Mouse (Mus musculus): ENCODE measurements at regions not wholly inside any gene's neighbourhood (a gene's known extent, or its start where the extent isn't known, plus 50 kb on each side); places are given as distances from the start of the nearest gene placed in this dataset.

- ATAC-seq (replicated peaks; ENCODE audit: poor library complexity, severe bottlenecking) = no peak
Observed at GRCm38 (mm10) chr1:77093551-77093950, 421.3 kb downstream of the Epha4 start.

- ATAC-seq (replicated peaks; ENCODE audit: poor library complexity, severe bottlenecking) = no peak
Observed at GRCm38 (mm10) chr1:77101726-77102272, 413.1 kb downstream of the Epha4 start.

DNA sequence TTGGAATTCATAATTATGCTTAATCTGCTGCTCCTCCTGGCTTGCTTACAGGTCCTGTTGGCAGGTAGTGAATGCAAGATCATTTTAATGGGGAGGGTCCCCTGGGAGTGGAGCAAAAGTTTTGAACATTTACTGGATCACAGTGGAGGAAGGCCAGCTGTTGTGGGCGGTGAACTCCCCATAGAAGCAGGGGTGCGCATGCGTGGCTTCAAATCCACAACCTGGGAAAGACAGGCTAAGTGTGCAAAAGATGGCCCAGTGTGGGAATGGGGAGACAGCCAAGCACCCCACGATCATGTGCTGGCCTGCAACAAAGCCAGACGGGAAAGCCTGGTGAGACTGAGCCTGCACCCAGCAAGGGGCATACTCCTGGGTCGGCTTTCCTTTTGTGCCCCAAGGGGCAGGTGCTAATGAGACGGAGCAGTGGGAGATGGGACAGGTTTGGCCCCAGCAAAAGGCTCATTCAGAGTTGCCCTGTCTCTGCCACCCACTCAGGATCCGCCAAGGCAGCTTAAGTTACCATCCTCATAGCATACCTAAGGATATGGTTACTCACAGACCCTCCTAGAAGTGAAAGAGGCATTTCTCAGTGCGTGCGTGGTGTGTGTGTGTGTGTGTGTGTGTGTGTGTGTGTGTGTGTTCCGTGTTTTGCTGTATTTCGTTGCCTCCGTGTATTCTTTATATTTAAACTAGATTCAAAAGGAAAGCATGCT, 412.3 kb downstream of the Epha4 start:
- ATAC-seq (replicated peaks; ENCODE audit: poor library complexity, severe bottlenecking) = no peak

DNA sequence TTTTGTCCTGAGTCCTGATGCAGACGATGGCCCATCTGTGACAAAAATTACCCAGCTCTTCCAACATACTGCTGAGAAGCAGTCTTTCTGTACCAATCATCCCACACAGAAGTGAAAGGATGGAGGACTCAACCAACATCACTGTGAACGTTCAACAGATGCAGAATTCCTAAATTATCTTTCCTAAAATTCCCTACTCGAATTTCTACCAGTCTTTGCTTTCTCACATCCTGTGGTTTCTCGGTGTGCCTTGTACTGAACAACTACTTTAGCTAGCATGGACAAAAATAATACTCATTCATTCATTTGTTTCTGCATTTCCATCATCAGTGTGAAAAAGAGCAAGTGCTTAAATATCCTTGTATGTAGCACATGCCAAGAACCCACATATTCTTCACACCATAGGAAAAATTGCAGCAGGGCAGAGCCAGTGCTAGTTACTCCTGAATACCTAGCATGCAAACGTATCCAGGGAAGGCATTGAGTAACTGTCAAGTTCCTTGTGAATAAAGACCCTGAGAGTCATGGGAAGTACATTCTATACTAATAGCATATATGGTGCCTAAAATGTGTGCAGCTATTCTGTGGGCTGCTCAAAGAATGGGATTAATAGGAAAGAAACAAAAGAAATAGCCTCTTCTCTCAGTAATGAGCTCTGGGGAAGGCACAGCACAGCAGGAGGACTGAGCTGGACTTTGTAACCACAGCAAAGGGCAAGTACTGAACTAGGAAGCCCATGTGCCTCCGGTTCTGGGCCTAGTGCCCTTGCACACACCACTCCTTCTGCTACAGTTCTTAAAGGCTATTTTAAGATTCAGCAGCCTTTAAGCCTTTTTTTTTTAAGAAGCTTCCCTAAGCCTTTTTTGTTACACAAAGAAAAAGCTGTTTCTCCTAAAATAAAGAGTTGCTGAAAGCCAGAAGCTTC, 404.8 kb downstream of the Epha4 start:
- no peak for ATAC-seq (replicated peaks; ENCODE audit: poor library complexity, severe bottlenecking)

DNA sequence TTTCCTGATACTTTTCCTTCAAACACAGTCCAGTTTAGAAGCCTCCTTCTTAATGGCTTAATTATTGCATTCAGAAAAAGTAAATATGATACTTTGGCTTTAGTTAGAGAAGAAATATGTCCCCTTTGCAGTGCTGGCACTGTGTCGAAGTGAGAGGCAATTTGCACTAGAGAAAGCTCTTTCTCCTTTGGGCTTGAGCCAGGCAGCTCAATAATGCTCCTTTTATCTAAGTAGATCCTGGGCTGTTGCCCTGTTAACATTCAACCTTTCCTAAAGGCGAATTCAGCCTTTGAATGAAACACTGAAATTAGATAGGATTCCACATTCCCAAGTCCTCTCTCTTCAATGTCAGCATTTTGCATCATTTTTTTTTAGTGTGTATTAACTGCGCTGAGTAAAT, 386.5 kb downstream of the Epha4 start:
- ATAC-seq (replicated peaks; ENCODE audit: poor library complexity, severe bottlenecking) = no peak

DNA sequence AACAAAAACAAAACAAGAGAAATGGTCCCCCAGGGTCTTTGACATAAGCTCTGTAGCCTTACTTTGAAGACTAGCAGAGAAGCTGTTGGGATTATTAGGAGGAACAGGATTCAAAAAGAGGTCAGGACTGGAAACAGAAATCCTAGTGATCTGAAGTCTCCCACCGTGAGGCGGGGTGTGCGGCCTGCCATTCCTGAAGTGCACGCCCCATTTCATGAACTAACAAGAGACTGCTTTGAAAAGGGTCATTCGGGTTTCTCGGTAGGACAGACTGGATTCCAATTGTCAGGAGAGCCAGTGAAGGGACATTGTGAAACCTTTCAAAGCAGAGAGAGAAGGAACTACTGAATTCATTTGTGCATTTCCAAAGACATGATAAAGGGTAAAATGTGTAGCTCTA, 377.2 kb downstream of the Epha4 start:
- ATAC-seq (replicated peaks; ENCODE audit: poor library complexity, severe bottlenecking) = no peak

DNA sequence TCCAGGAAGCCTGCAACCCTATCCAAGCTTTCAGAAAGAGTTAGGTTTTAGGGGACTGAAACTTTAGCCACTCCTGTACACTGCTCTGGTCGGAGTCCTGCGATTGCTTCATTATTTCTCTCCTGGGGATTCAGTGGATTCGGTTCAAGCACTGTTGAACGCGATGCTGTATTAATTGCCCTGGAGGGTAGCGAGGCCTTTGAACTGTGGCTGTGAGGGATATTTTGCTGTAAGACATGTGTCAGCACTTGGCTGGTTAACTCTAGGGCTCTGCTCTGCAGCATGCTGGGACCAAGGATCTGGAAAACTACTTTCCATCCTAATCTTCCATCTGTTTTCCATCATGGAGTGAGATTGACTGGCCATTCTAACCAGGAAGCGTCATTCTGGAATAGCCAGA, 374.0 kb downstream of the Epha4 start:
- ATAC-seq (replicated peaks; ENCODE audit: poor library complexity, severe bottlenecking) = no peak

DNA sequence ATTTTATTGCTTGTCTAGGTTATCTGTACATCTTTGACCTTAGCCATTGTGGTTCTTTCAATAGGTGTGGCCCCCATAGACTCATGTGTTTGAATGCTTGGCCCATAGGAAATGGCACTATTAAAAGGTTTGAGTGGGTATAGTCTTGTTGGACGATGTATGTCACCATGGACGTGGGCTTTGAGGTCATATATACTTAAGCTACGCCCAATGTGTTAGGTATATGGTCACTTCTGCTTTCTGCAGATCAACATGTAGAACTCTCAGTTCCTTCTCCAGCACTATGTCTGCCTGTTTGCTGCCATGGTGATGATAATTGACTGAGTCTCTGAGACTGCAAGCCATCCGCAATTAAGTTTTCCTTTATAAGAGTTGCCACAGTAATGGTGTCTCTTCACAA, 366.8 kb downstream of the Epha4 start:
- ATAC-seq (replicated peaks; ENCODE audit: poor library complexity, severe bottlenecking) = peak; percentile 59

GRCm38 (mm10) chr1:77168316-77168715, 346.6 kb downstream of the Epha4 start:
- no peak for ATAC-seq (replicated peaks; ENCODE audit: poor library complexity, severe bottlenecking)

GRCm38 (mm10) chr1:77172463-77172862, 342.4 kb downstream of the Epha4 start:
- ATAC-seq (replicated peaks; ENCODE audit: poor library complexity, severe bottlenecking) = no peak

DNA sequence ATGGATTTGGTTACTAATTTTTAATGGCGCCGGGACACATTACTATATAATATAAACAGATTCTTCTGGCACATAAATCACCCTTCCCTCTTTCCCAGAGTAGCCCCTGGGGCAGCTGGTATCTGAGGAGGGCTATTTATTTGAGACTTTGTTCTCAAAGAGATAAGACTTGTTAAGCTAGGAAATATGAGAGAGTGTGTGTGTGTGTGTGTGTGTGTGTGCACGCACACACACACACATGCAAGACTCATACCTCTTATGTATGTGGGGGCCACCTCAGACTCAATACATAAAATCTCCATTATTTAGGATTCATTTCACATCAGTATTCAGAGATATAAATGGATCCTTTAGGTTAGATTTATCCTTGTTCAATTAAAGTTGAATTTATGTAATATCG, 340.1 kb downstream of the Epha4 start:
- no peak for ATAC-seq (replicated peaks; ENCODE audit: poor library complexity, severe bottlenecking)

DNA sequence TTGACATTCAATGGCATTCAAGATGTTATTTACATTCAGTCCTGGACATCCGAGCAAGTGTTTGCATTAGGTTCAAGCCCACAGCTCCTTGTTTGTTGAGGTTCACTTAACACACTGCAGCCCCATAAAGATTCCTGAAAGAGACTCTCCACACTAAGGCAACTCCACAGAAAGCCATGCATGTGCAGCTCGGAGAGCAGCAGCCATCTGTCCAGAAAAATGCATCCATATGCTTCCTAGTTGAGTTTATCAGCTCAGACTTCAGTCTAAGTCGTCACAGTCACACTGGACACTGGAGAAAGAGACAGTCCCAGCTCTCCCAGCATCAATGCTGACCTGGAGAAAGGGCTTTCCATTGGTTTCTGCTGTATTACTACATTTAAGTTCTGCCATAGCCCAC, 339.7 kb downstream of the Epha4 start:
- no peak for ATAC-seq (replicated peaks; ENCODE audit: poor library complexity, severe bottlenecking)

DNA sequence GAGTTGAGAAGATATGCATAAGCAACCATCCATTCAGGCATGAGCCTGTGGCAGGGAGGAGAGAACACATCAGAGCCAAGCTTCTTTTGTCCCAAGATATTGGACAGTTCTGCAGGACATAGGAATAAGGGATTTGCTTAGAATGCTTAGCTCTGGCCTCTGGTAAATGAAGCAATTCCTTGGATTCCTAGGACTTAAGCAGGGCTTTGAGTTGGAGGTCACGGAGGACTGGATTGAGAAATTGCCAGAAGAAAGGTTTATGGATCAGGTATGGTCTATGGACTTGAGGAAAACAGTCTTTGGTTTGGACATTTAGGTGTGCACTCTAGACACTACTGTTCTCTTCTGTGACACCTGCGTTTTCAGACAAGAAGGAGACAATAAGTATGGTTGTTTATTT, 338.4 kb downstream of the Epha4 start:
- ATAC-seq (replicated peaks; ENCODE audit: poor library complexity, severe bottlenecking) = no peak

GRCm38 (mm10) chr1:77183965-77184364, 330.9 kb downstream of the Epha4 start:
- no peak; the same call in 1 of the 2 replicates for ATAC-seq (replicated peaks; ENCODE audit: poor library complexity, severe bottlenecking)

GRCm38 (mm10) chr1:77190141-77190540, 324.7 kb downstream of the Epha4 start:
- no peak for ATAC-seq (replicated peaks; ENCODE audit: poor library complexity, severe bottlenecking)

- no peak; the same call in 1 of the 2 replicates for ATAC-seq (replicated peaks; ENCODE audit: poor library complexity, severe bottlenecking)
Observed at GRCm38 (mm10) chr1:77201321-77201917, 313.5 kb downstream of the Epha4 start.

- peak; percentile 87 for ATAC-seq (replicated peaks; ENCODE audit: poor library complexity, severe bottlenecking)
Observed at GRCm38 (mm10) chr1:77202948-77203347, 311.9 kb downstream of the Epha4 start.

GRCm38 (mm10) chr1:77206535-77206934, 308.4 kb downstream of the Epha4 start:
- no peak for ATAC-seq (replicated peaks; ENCODE audit: poor library complexity, severe bottlenecking)

DNA sequence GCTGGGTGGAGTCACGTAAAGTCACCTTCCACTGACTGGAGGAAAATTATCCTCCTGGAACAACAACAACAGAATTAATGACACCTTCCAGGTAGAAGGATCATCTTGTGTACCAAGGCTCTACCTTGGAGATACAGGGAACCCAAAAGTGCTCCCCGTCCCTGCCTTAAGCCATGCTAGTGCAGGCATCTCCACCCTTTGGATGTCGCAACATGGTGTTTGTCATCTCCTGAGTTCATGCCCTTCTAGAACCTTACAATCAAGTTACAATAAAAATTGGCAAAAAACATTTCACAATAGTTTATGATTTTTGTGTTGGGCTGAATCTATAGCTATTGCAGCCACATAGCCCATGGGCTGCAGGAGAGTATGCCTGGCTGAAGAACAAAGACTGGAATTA, 305.5 kb downstream of the Epha4 start:
- peak; percentile 63 for ATAC-seq (replicated peaks; ENCODE audit: poor library complexity, severe bottlenecking)

- peak; percentile 77 for ATAC-seq (replicated peaks; ENCODE audit: poor library complexity, severe bottlenecking)
Observed at GRCm38 (mm10) chr1:77213462-77214098, 301.3 kb downstream of the Epha4 start.

Measured in granulocyte monocyte progenitor cell, adult 5-6 weeks (primary cell).